Mouse (Mus musculus): ENCODE results near the gene Gm20388. TPM values are rescaled to one million over a fixed set of nuclear protein-coding genes. Genes with fewer than 3 reads are reported as not detected.
"Not testable (repeated sequence)": the region's sequence is repeated elsewhere in the genome, so short reads cannot be mapped to it uniquely, and the experiment has no call there.

Gene Gm20388
- polyA plus RNA-seq, 1 experiment from 2014 or later: not detected

DNA sequence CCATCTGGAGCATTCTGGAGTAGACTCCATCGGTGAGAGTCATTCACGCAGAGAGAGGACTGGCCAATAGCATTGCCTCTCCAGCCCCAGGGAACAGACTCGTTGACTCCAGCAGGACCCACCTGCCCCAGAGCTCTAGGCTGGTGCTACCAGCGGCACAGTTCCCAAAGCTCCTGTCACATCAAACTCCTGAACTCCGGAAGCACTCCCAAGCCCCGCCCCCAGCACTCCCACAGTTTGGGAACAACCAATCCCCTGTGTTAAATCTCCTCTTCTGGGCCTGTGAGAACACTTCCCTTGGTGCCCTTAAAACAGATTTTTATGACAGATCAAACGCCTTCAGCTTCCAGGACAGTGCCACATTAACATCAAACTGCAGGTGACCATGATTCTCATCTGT lies 1532.7 kb downstream of the Gm20388 start:
- Histone ChIP-seq H3K9me3 (ENCODE audit: control insufficient read depth, low read length) (no peaks in the 10 kb centered on the region), H3K27me3 (ENCODE audit: control insufficient read depth, insufficient read depth, low read depth, low read length) (no peaks in the 10 kb centered on the region), H3K27ac (ENCODE audit: low read length) (no peak overlapping the region), H3K4me1 (replicated peaks; ENCODE audit: control insufficient read depth, insufficient read depth, low read length) (peaks cover 10% of the 10 kb centered on the region), H3K9ac (ENCODE audit: low read length) (no peak overlapping the region), H3K4me3 (ENCODE audit: low read length) (no peak overlapping the region), H3K36me3 (ENCODE audit: control insufficient read depth, insufficient read depth, low read length) (no peaks in the 10 kb centered on the region), H3K4me2 (ENCODE audit: low read depth, low read length) (no peak overlapping the region)
- ATAC-seq (ENCODE audit: low read depth): no peak
- WGBS: 50% methylated on average over 7 of the region's 7 CpGs

DNA sequence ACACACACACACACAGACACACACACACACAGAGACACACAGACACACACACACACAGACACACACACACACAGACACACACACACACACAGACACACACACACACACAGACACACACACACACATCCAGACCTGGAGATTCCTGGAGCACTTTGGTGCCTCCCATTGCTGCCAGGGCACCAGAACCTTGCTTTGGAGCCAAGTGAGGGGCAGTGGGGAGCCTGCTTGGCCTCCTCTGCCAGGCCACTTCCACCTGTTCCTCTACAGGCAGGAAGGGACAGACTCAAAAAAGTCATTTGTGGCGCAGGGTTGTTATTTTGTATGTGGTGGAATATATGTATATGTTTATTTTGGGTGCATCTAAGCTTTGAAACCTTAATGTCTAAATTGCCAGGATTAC lies 1533.9 kb downstream of the Gm20388 start:
- H3K9me3 ChIP-seq (ENCODE audit: control insufficient read depth, low read length); ATAC-seq (ENCODE audit: low read depth); H3K4me2 ChIP-seq (ENCODE audit: low read depth, low read length); H3K4me3 ChIP-seq (ENCODE audit: low read length); H3K36me3 ChIP-seq (ENCODE audit: control insufficient read depth, insufficient read depth, low read length); H3K9ac ChIP-seq (ENCODE audit: low read length); H3K27ac ChIP-seq (ENCODE audit: low read length); H3K27me3 ChIP-seq (ENCODE audit: control insufficient read depth, insufficient read depth, low read depth, low read length): not testable (repeated sequence)
- WGBS: 83% methylated on average over 1 of the region's 1 CpGs
- peaks cover 10% of the 10 kb centered on the region for H3K4me1 ChIP-seq (replicated peaks; ENCODE audit: control insufficient read depth, insufficient read depth, low read length)

DNA sequence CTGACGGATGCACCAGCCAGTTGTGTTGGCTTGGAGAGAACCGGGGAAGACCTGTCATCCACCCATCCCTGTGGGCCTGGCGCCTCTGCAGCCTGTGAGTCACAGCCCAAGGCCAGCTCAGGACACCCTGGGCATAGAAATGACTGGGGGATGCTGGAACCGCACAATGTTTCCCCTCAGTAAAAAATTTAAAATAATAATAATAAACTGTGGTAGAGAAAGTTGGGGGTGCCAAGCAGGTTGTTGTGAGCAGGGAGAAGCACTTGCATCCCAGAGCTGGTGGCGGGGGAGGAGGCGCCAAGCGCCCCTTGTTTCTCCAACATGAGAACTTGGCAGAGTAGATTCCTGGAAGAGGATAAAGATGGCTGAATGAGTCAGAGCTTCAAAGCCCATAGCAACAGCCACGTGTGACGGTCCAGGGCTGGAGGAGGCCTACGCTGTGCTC lies 1534.4 kb downstream of the Gm20388 start:
- H3K36me3 ChIP-seq (ENCODE audit: control insufficient read depth, insufficient read depth, low read length): no peaks in the 10 kb centered on the region
- H3K9me3 ChIP-seq (ENCODE audit: control insufficient read depth, low read length): no peaks in the 10 kb centered on the region
- H3K27ac ChIP-seq (ENCODE audit: low read length): no peak overlapping the region
- no peak overlapping the region for H3K4me3 ChIP-seq (ENCODE audit: low read length)
- H3K27me3 ChIP-seq (ENCODE audit: control insufficient read depth, insufficient read depth, low read depth, low read length): no peaks in the 10 kb centered on the region
- no peak overlapping the region for H3K9ac ChIP-seq (ENCODE audit: low read length)
- no peak overlapping the region for H3K4me2 ChIP-seq (ENCODE audit: low read depth, low read length)
- ATAC-seq (ENCODE audit: low read depth): no peak
- H3K4me1 ChIP-seq (replicated peaks; ENCODE audit: control insufficient read depth, insufficient read depth, low read length): peaks cover 10% of the 10 kb centered on the region
- 83% methylated on average over 10 of the region's 10 CpGs for WGBS

DNA sequence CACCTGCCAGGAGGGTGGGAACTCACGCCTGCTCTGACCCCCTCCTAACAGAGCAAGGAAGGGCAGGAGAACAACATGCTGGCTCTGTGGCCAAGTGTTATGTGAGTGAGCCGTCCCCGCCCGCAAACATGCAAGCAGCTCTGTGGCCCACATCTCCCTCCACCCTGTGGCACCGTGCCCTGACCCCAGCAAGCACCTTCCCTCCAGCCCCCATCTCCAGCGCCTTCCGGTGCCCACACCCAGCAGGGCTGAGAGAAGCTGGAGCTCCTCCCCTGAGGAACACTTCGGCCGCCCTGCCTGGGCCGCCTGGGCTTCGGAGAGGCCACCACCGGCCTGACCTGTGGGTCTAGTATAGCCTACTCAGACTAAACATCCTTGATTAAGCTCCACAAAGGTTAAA lies 1535.5 kb downstream of the Gm20388 start:
- H3K4me3 ChIP-seq (ENCODE audit: low read length): no peak overlapping the region
- WGBS: 56% methylated on average over 12 of the region's 12 CpGs
- peaks cover 11% of the 10 kb centered on the region for H3K4me1 ChIP-seq (replicated peaks; ENCODE audit: control insufficient read depth, insufficient read depth, low read length)
- H3K9ac ChIP-seq (ENCODE audit: low read length): no peak overlapping the region
- no peaks in the 10 kb centered on the region for H3K36me3 ChIP-seq (ENCODE audit: control insufficient read depth, insufficient read depth, low read length)
- H3K9me3 ChIP-seq (ENCODE audit: control insufficient read depth, low read length): no peaks in the 10 kb centered on the region
- H3K27ac ChIP-seq (ENCODE audit: low read length): no peak overlapping the region
- H3K4me2 ChIP-seq (ENCODE audit: low read depth, low read length): no peak overlapping the region
- 0 out of 2 replicates have a peak, but pooled peaks have one; percentile 22 for ATAC-seq (ENCODE audit: low read depth)
- no peaks in the 10 kb centered on the region for H3K27me3 ChIP-seq (ENCODE audit: control insufficient read depth, insufficient read depth, low read depth, low read length)

DNA sequence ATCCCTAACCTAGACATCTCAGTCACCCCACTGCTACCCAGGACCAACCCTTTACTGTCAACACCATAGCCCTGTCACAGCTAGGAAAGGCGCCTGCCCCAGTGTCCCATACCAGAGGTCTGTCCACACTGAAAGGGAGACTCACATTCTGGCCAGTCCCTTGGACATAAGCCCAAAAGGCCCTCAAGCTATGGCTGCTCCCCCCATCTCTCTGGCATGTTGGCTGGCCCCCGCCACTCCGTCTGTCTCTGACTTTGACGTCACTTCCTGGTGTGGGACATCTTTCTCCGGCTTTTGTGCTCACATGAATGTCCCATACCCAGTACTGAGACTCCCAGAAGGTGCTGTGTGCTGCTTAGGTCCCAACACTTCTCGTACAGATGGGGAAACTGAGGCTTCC lies 1536.2 kb downstream of the Gm20388 start:
- H3K4me2 ChIP-seq (ENCODE audit: low read depth, low read length): no peak overlapping the region
- H3K9me3 ChIP-seq (ENCODE audit: control insufficient read depth, low read length): no peaks in the 10 kb centered on the region
- 62% methylated on average over 6 of the region's 6 CpGs for WGBS
- H3K27me3 ChIP-seq (ENCODE audit: control insufficient read depth, insufficient read depth, low read depth, low read length): no peaks in the 10 kb centered on the region
- ATAC-seq (ENCODE audit: low read depth): 0 out of 2 replicates have a peak, but pooled peaks have one; percentile 6
- H3K4me3 ChIP-seq (ENCODE audit: low read length): no peak overlapping the region
- H3K4me1 ChIP-seq (replicated peaks; ENCODE audit: control insufficient read depth, insufficient read depth, low read length): peaks cover 15% of the 10 kb centered on the region
- no peaks in the 10 kb centered on the region for H3K36me3 ChIP-seq (ENCODE audit: control insufficient read depth, insufficient read depth, low read length)
- no peak overlapping the region for H3K27ac ChIP-seq (ENCODE audit: low read length)
- H3K9ac ChIP-seq (ENCODE audit: low read length): no peak overlapping the region

DNA sequence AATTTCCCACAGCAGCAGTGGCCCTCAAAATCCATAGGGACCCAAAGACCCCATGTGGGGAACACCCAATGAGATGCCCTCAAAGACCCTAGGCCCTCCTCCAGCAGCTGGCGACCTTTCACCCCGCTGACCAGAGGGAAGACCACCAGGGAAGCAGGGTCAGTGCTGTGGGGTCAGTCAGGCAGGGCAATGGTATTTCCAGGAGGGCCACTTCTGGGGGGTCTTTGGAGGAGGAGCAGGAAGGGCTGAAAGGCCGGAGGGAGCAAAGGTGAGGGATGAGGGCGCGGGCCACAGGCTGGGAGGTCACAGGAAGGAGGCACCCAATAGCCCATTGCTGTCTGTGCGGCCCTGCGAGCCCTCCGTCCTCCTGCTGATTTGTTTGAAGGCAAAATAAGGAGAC lies 1539.6 kb downstream of the Gm20388 start:
- ATAC-seq (ENCODE audit: low read depth): no peak
- no peak overlapping the region for H3K27ac ChIP-seq (ENCODE audit: low read length)
- no peak overlapping the region for H3K4me2 ChIP-seq (ENCODE audit: low read depth, low read length)
- WGBS: 59% methylated on average over 8 of the region's 8 CpGs
- no peaks in the 10 kb centered on the region for H3K36me3 ChIP-seq (ENCODE audit: control insufficient read depth, insufficient read depth, low read length)
- H3K27me3 ChIP-seq (ENCODE audit: control insufficient read depth, insufficient read depth, low read depth, low read length): no peaks in the 10 kb centered on the region
- H3K4me3 ChIP-seq (ENCODE audit: low read length): no peak overlapping the region
- no peaks in the 10 kb centered on the region for H3K9me3 ChIP-seq (ENCODE audit: control insufficient read depth, low read length)
- no peak overlapping the region for H3K9ac ChIP-seq (ENCODE audit: low read length)
- H3K4me1 ChIP-seq (replicated peaks; ENCODE audit: control insufficient read depth, insufficient read depth, low read length): peaks cover 15% of the 10 kb centered on the region

DNA sequence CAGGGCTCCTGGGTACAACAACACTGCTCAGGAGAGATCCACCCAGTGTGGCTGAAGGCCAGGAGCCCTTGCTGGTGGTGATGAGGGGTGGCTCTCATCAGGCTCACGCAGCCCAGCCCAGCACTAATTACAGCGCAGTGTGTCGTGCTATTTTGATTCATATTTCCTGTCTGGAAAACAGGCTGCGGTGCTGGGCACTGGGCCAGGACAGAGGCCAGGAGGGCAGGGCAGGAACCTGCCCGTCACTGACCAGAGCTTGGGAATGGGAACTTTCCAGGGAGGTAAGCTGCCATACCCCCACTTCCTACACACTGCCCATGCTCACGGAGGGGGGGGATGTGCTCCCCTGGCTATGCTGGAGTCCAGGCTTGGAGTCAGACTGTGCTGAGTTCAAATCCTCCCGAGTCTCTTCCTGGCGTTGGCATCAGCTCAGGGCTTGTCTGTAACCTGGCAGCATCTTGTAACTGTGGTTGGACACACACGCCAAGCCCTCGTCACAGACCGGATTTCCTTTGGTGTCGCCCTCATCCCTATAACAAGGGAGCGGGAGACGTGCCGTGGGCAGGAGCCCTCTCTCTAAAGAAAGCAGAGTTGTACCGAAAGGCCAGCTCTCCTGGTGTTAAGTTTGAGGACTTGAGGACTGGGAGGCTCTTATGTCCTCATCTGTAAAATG lies 1540.9 kb downstream of the Gm20388 start:
- no peak overlapping the region for H3K9ac ChIP-seq (ENCODE audit: low read length)
- ATAC-seq (ENCODE audit: low read depth): peak; percentile 83
- H3K27me3 ChIP-seq (ENCODE audit: control insufficient read depth, insufficient read depth, low read depth, low read length): no peaks in the 10 kb centered on the region
- no peaks in the 10 kb centered on the region for H3K36me3 ChIP-seq (ENCODE audit: control insufficient read depth, insufficient read depth, low read length)
- H3K27ac ChIP-seq (ENCODE audit: low read length): no peak overlapping the region
- H3K4me1 ChIP-seq (replicated peaks; ENCODE audit: control insufficient read depth, insufficient read depth, low read length): peaks cover 9% of the 10 kb centered on the region
- no peak overlapping the region for H3K4me2 ChIP-seq (ENCODE audit: low read depth, low read length)
- no peaks in the 10 kb centered on the region for H3K9me3 ChIP-seq (ENCODE audit: control insufficient read depth, low read length)
- 51% methylated on average over 16 of the region's 16 CpGs for WGBS
- H3K4me3 ChIP-seq (ENCODE audit: low read length): no peak overlapping the region

DNA sequence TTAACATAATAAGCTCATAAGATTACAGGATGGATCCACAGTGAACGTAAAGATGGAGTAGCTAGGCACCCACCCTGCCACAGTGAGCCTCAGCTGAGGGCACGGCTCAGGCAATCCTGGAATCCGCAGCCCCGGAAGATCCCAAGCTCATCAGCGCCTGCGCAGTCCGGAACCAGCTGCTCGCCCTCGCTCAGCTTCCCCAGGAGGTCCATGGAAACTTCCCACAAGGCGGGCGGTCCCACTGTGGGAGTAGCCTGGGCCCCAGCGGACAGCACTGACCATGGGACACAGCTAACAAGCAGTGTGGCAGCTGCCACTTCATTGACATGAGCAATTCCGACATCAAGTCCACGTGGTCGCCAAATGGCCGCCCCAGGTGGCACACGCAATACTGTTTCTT lies 1544.1 kb downstream of the Gm20388 start:
- no peak for ATAC-seq (ENCODE audit: low read depth)

DNA sequence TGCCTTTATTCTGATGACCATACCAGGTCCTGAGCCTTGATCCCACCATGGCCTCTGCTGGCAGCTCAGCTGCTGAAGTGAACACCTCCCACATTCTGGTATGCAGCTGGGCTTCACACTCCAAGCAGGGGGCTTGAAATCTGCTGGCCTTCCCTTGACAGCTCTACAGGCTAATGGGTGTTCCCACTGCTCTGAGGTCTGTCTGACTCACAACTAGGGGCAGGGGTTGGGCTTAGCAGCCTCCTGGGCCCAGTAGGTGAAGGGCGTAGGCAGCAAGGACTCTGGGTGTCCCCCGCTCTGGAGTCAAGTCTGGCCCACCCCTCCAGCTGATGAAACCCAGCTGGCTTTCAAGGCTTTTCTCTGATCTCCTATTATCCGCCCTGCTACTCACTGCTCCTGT lies 1550.6 kb downstream of the Gm20388 start:
- Histone ChIP-seq H3K27ac (ENCODE audit: low read length) (no peak overlapping the region), H3K4me3 (ENCODE audit: low read length) (no peak overlapping the region), H3K4me1 (replicated peaks; ENCODE audit: control insufficient read depth, insufficient read depth, low read length) (no peaks in the 10 kb centered on the region), H3K9ac (ENCODE audit: low read length) (no peak overlapping the region), H3K36me3 (ENCODE audit: control insufficient read depth, insufficient read depth, low read length) (no peaks in the 10 kb centered on the region), H3K9me3 (ENCODE audit: control insufficient read depth, low read length) (no peaks in the 10 kb centered on the region), H3K27me3 (ENCODE audit: control insufficient read depth, insufficient read depth, low read depth, low read length) (no peaks in the 10 kb centered on the region), H3K4me2 (ENCODE audit: low read depth, low read length) (no peak overlapping the region)
- no peak; the same call in 1 of the 2 replicates for ATAC-seq (ENCODE audit: low read depth)
- WGBS: 45% methylated on average over 3 of the region's 3 CpGs

More for the DNA sequence above, 1544.1 kb downstream of the Gm20388 start:
- Histone ChIP-seq H3K9ac (ENCODE audit: low read length) (no peak overlapping the region), H3K4me1 (replicated peaks; ENCODE audit: control insufficient read depth, insufficient read depth, low read length) (peaks cover 4% of the 10 kb centered on the region; the same call in 1 of the 2 replicates), H3K27me3 (ENCODE audit: control insufficient read depth, insufficient read depth, low read depth, low read length) (no peaks in the 10 kb centered on the region), H3K4me3 (ENCODE audit: low read length) (no peak overlapping the region), H3K36me3 (ENCODE audit: control insufficient read depth, insufficient read depth, low read length) (no peaks in the 10 kb centered on the region), H3K4me2 (ENCODE audit: low read depth, low read length) (no peak overlapping the region), H3K9me3 (ENCODE audit: control insufficient read depth, low read length) (no peaks in the 10 kb centered on the region), H3K27ac (ENCODE audit: low read length) (no peak overlapping the region)
- WGBS: 92% methylated on average over 17 of the region's 17 CpGs
